Mouse (Mus musculus): ENCODE results near the gene Tnnc1. TPM values are rescaled to one million over a fixed set of nuclear protein-coding genes. Genes with fewer than 3 reads are reported as not detected.

Tnnc1 gene
- polyA plus RNA-seq, 1 experiment from 2014 or later = 10.6 TPM

- H3K4me1 ChIP-seq (ENCODE audit: insufficient read depth, low read length) = peaks cover 9% of the 10 kb centered on the region; the same call in 1 of the 2 replicates
- peaks cover 49% of the 10 kb centered on the region for H3K36me3 ChIP-seq (ENCODE audit: insufficient read depth, low read length)
- no peak overlapping the region for H3K9ac ChIP-seq (replicated peaks; ENCODE audit: low read length)
- peak overlapping the region; percentile 3; the same call in 1 of the 2 replicates for H3K27ac ChIP-seq (ENCODE audit: low read length)
- no peak overlapping the region for H3K4me3 ChIP-seq (ENCODE audit: low read length)
- WGBS = 51% methylated on average over 14 of the region's 14 CpGs
- ATAC-seq (ENCODE audit: low FRiP score, low TSS enrichment) = no peak
- H3K9me3 ChIP-seq (ENCODE audit: low read length) = no peaks in the 10 kb centered on the region
- H3K4me2 ChIP-seq (replicated peaks; ENCODE audit: low read depth, low read length) = no peak overlapping the region
- no peaks in the 10 kb centered on the region for H3K27me3 ChIP-seq (ENCODE audit: insufficient read depth, low read length)
These were observed 13.1 kb upstream of the Tnnc1 start for GRCm38 (mm10) chr14:31194891-31195513.

DNA sequence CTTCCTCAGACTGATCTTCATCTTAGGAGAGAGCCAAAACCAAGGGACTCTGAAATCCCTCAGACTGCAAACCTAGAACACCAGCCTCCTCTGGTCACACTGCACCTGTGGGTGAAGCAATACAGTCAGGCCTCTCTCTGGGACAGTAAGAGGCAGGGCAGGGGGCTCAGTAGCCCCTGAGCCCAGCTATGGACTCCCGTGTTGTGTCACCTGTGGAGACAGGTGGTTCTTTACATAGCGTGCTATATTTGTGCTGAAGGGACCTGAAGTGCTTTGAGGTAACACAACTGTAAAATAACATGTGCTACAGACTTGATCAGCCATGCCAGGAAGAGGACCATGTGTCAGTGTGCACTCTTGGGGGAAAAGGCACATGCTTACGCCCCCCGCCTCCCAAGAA is 12.6 kb upstream of the Tnnc1 start:
- Histone ChIP-seq H3K27me3 (ENCODE audit: insufficient read depth, low read length) (no peaks in the 10 kb centered on the region), H3K27ac (ENCODE audit: low read length) (peak overlapping the region; percentile 3; the same call in 1 of the 2 replicates), H3K4me3 (ENCODE audit: low read length) (no peak overlapping the region), H3K9me3 (ENCODE audit: low read length) (no peaks in the 10 kb centered on the region), H3K4me2 (replicated peaks; ENCODE audit: low read depth, low read length) (no peak overlapping the region), H3K36me3 (ENCODE audit: insufficient read depth, low read length) (peaks cover 47% of the 10 kb centered on the region), H3K9ac (replicated peaks; ENCODE audit: low read length) (no peak overlapping the region), H3K4me1 (ENCODE audit: insufficient read depth, low read length) (peaks cover 9% of the 10 kb centered on the region; the same call in 1 of the 2 replicates)
- 92% methylated on average over 4 of the region's 4 CpGs for WGBS
- no peak; the same call in 1 of the 2 replicates for ATAC-seq (ENCODE audit: low FRiP score, low TSS enrichment)

DNA sequence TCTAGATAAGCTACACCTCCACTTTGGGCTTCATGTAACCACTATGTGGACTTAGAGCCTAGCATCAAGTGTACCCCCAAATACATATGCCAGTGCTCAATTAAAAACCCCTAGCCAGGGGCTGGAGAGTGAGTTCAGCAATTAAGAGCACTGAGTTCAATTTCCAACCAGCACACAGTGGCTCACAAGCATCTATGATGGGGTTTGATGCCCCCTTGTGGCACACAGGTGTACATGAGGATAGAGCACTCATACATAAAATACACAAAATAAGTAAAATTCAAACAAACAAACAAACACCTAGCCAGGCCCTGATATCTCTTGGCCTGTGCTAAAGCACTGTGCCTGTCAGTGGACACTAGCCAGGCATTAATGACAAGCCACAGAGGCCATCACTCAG is 12.1 kb upstream of the Tnnc1 start:
- no peak overlapping the region for H3K4me2 ChIP-seq (replicated peaks; ENCODE audit: low read depth, low read length)
- no peak overlapping the region for H3K27ac ChIP-seq (ENCODE audit: low read length)
- ATAC-seq (ENCODE audit: low FRiP score, low TSS enrichment) = peak; percentile 55; the same call in 1 of the 2 replicates
- no peaks in the 10 kb centered on the region for H3K9me3 ChIP-seq (ENCODE audit: low read length)
- H3K4me3 ChIP-seq (ENCODE audit: low read length) = no peak overlapping the region
- peaks cover 9% of the 10 kb centered on the region; the same call in 1 of the 2 replicates for H3K4me1 ChIP-seq (ENCODE audit: insufficient read depth, low read length)
- no peak overlapping the region for H3K9ac ChIP-seq (replicated peaks; ENCODE audit: low read length)
- no peaks in the 10 kb centered on the region for H3K27me3 ChIP-seq (ENCODE audit: insufficient read depth, low read length)
- H3K36me3 ChIP-seq (ENCODE audit: insufficient read depth, low read length) = peaks cover 45% of the 10 kb centered on the region

DNA sequence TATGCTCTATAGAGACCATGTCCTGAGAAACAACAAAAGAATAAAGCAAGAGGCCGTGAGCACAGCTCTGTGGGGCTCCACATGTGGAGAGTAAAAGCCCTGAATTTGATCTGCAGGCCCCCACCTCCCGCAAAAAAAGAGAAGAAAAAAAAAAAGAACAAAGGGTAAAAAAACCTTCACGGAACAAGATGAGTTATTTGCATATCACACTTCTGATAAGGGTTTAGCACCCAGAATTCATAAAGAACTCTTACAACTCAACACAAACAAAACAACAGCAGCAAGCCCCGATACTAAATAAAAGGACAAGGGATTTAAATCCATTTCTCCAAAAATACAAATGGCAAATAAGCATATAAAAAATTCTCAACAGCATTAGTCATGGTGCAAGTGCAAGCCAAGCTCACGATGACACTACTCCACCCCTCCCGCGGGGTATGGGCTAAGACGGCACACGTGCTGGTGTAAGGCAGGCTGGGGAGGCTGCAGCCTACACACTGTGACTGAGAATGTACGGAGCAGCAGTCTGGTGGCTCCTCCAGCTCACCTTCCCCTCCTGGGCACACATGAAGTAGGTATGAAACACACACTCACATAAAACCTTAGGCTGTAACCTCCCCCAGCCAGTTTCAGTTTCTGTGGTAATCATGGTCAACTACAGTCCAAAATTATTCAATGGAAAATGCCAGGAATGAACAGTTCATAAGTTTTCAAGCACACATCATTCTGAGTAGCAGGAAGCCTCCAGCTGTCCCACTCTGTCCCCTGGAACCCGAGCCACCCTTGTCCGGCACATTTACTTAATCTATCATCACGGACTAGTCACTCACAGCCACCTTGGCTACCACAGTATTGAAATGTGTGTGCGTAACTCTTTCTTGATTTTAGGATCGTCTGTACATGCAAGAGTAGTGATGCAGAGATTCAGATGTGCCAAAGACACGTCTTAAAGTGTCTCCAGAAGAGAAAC is 10.3 kb upstream of the Tnnc1 start:
- H3K9ac ChIP-seq (replicated peaks; ENCODE audit: low read length) = no peak overlapping the region
- peaks cover 43% of the 10 kb centered on the region for H3K36me3 ChIP-seq (ENCODE audit: insufficient read depth, low read length)
- 0 out of 2 replicates have a peak overlapping the region, but pooled peaks have one; percentile 13 for H3K27ac ChIP-seq (ENCODE audit: low read length)
- H3K27me3 ChIP-seq (ENCODE audit: insufficient read depth, low read length) = no peaks in the 10 kb centered on the region
- no peak overlapping the region for H3K4me2 ChIP-seq (replicated peaks; ENCODE audit: low read depth, low read length)
- no peak; the same call in 1 of the 2 replicates for ATAC-seq (ENCODE audit: low FRiP score, low TSS enrichment)
- H3K4me1 ChIP-seq (ENCODE audit: insufficient read depth, low read length) = peaks cover 9% of the 10 kb centered on the region; the same call in 1 of the 2 replicates
- 68% methylated on average over 16 of the region's 16 CpGs for WGBS
- no peaks in the 10 kb centered on the region for H3K9me3 ChIP-seq (ENCODE audit: low read length)
- no peak overlapping the region for H3K4me3 ChIP-seq (ENCODE audit: low read length)

- no peak overlapping the region for H3K27ac ChIP-seq (ENCODE audit: low read length)
- no peaks in the 10 kb centered on the region for H3K27me3 ChIP-seq (ENCODE audit: insufficient read depth, low read length)
- H3K9me3 ChIP-seq (ENCODE audit: low read length) = no peaks in the 10 kb centered on the region
- peaks cover 52% of the 10 kb centered on the region for H3K36me3 ChIP-seq (ENCODE audit: insufficient read depth, low read length)
- H3K4me2 ChIP-seq (replicated peaks; ENCODE audit: low read depth, low read length) = no peak overlapping the region
- H3K4me1 ChIP-seq (ENCODE audit: insufficient read depth, low read length) = peaks cover 14% of the 10 kb centered on the region
- no peak overlapping the region for H3K4me3 ChIP-seq (ENCODE audit: low read length)
- H3K9ac ChIP-seq (replicated peaks; ENCODE audit: low read length) = no peak overlapping the region
- ATAC-seq (ENCODE audit: low FRiP score, low TSS enrichment) = no peak
- 93% methylated on average over 7 of the region's 7 CpGs for WGBS
These were observed 8.5 kb upstream of the Tnnc1 start for GRCm38 (mm10) chr14:31199599-31199998.

DNA sequence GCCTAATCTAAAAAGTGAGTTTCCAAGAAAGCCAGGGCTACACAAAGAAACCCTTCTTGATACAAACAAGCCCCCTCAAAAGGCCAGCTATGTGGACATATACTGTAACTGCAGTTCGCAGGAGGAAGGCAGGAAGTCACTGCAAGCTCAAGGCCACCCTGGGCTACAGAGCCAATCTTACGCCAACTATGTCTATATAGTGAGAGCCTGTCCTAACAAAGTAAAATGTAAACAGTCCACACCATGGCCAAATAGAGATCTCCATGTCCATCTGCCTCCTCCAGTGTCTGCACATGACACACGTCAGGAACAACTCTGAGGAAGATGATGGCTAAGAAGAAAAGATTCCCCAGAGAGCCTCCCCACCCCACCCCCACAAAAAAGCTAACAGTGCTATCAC is 8.1 kb upstream of the Tnnc1 start:
- 72% methylated on average over 3 of the region's 3 CpGs for WGBS
- Histone ChIP-seq H3K9me3 (ENCODE audit: low read length) (no peaks in the 10 kb centered on the region), H3K27ac (ENCODE audit: low read length) (no peak overlapping the region), H3K4me3 (ENCODE audit: low read length) (no peak overlapping the region), H3K27me3 (ENCODE audit: insufficient read depth, low read length) (no peaks in the 10 kb centered on the region), H3K4me1 (ENCODE audit: insufficient read depth, low read length) (peaks cover 18% of the 10 kb centered on the region), H3K36me3 (ENCODE audit: insufficient read depth, low read length) (peaks cover 52% of the 10 kb centered on the region), H3K9ac (replicated peaks; ENCODE audit: low read length) (no peak overlapping the region), H3K4me2 (replicated peaks; ENCODE audit: low read depth, low read length) (no peak overlapping the region)
- no peak for ATAC-seq (ENCODE audit: low FRiP score, low TSS enrichment)

DNA sequence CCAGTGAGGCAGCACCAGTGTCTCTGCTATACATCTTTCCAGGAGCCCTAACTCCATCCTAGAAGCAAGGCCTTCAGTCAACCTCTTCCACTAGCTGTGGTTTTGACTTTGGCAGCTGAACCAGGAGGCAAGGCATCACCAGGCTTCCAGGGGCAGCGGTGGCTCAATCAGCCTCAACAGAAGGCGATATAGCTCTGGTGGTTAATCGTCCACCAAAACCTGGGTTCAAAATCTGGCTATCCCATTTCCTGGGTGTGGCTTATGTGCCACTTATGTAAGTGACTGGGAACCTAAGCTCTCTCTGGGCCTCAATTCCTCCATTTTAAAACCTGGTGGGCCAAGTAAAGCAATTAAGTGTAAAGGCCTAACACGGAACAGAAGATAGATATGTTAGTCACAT is 3.3 kb upstream of the Tnnc1 start:
- Histone ChIP-seq H3K27ac (ENCODE audit: low read length) (peak overlapping the region; percentile 91), H3K4me3 (ENCODE audit: low read length) (peak overlapping the region; percentile 65), H3K4me1 (ENCODE audit: insufficient read depth, low read length) (peaks cover 17% of the 10 kb centered on the region), H3K9me3 (ENCODE audit: low read length) (no peaks in the 10 kb centered on the region), H3K4me2 (replicated peaks; ENCODE audit: low read depth, low read length) (peak overlapping the region; percentile 94), H3K27me3 (ENCODE audit: insufficient read depth, low read length) (no peaks in the 10 kb centered on the region), H3K9ac (replicated peaks; ENCODE audit: low read length) (peak overlapping the region; percentile 82), H3K36me3 (ENCODE audit: insufficient read depth, low read length) (peaks cover 38% of the 10 kb centered on the region)
- 45% methylated on average over 4 of the region's 4 CpGs for WGBS
- ATAC-seq (ENCODE audit: low FRiP score, low TSS enrichment) = no peak

GRCm38 (mm10) chr14:31205244-31205561 is 2.9 kb upstream of the Tnnc1 start:
- Histone ChIP-seq H3K27ac (ENCODE audit: low read length) (peak overlapping the region; percentile 91), H3K4me2 (replicated peaks; ENCODE audit: low read depth, low read length) (peak overlapping the region; percentile 94), H3K4me3 (ENCODE audit: low read length) (peak overlapping the region; percentile 65), H3K9me3 (ENCODE audit: low read length) (no peaks in the 10 kb centered on the region), H3K27me3 (ENCODE audit: insufficient read depth, low read length) (no peaks in the 10 kb centered on the region), H3K4me1 (ENCODE audit: insufficient read depth, low read length) (peaks cover 17% of the 10 kb centered on the region), H3K9ac (replicated peaks; ENCODE audit: low read length) (peak overlapping the region; percentile 82), H3K36me3 (ENCODE audit: insufficient read depth, low read length) (peaks cover 38% of the 10 kb centered on the region)
- 8% methylated on average over 8 of the region's 8 CpGs for WGBS
- peak; percentile 12; the same call in 1 of the 2 replicates for ATAC-seq (ENCODE audit: low FRiP score, low TSS enrichment)

GRCm38 (mm10) chr14:31205562-31206467 is 2.3 kb upstream of the Tnnc1 start:
- no peaks in the 10 kb centered on the region for H3K9me3 ChIP-seq (ENCODE audit: low read length)
- H3K36me3 ChIP-seq (ENCODE audit: insufficient read depth, low read length) = peaks cover 33% of the 10 kb centered on the region
- H3K27ac ChIP-seq (ENCODE audit: low read length) = peak overlapping the region; percentile 91
- peaks cover 17% of the 10 kb centered on the region for H3K4me1 ChIP-seq (ENCODE audit: insufficient read depth, low read length)
- peak overlapping the region; percentile 65 for H3K4me3 ChIP-seq (ENCODE audit: low read length)
- under 1% methylated on average over 39 of the region's 39 CpGs for WGBS
- ATAC-seq (ENCODE audit: low FRiP score, low TSS enrichment) = peak; percentile 73
- H3K27me3 ChIP-seq (ENCODE audit: insufficient read depth, low read length) = no peaks in the 10 kb centered on the region
- peak overlapping the region; percentile 82 for H3K9ac ChIP-seq (replicated peaks; ENCODE audit: low read length)
- peak overlapping the region; percentile 94 for H3K4me2 ChIP-seq (replicated peaks; ENCODE audit: low read depth, low read length)
